8 mouse cellular contexts compared by ENCODE assay signal in genomic region chr3:36330656-36331055, GRCm38 (mm10).
DNase-seq lines count a peak whose midpoint lies in the region; ATAC-seq and TF ChIP-seq lines count a peak whose summit lies in the region.

No protein-coding gene starts in this region.

- no peak overlapping the region for H3K4me2 ChIP-seq in forebrain, embryonic 13.5 days
- H3K4me2 ChIP-seq in lung, postnatal 0 days (replicated peaks; ENCODE audit: low read depth, low read length): no peak overlapping the region

- H3K36me3 ChIP-seq in forebrain, embryonic 10.5 days (replicated peaks): no peaks in the 10 kb centered on the region
- H3K36me3 ChIP-seq in forebrain, embryonic 13.5 days (ENCODE audit: poor library complexity, severe bottlenecking): no peaks in the 10 kb centered on the region
- H3K36me3 ChIP-seq in lung, postnatal 0 days (ENCODE audit: insufficient read depth, low read length): no peaks in the 10 kb centered on the region

- 25% methylated on average over 9 of the region's 9 CpGs for WGBS in forebrain, embryonic 10.5 days
- 24% methylated on average over 9 of the region's 9 CpGs for WGBS in forebrain, embryonic 13.5 days
- 28% methylated on average over 9 of the region's 9 CpGs for WGBS in lung, postnatal 0 days

- no peak; the same call in 1 of the 2 replicates for ATAC-seq in forebrain, embryonic 13.5 days
- ATAC-seq in lung, postnatal 0 days: no peak

- no peaks in the 10 kb centered on the region for H3K27me3 ChIP-seq in forebrain, embryonic 10.5 days (ENCODE audit: poor library complexity, severe bottlenecking)
- H3K27me3 ChIP-seq in forebrain, embryonic 13.5 days: no peaks in the 10 kb centered on the region
- H3K27me3 ChIP-seq in lung, postnatal 0 days (replicated peaks; ENCODE audit: insufficient read depth, low read length): no peaks in the 10 kb centered on the region

- H3K27ac ChIP-seq in forebrain, embryonic 10.5 days: no peak overlapping the region
- H3K27ac ChIP-seq in forebrain, embryonic 13.5 days: no peak overlapping the region
- H3K27ac ChIP-seq in lung, postnatal 0 days (ENCODE audit: low read length): no peak overlapping the region

- H3K4me3 ChIP-seq in forebrain, embryonic 10.5 days: no peak overlapping the region
- no peak overlapping the region for H3K4me3 ChIP-seq in forebrain, embryonic 13.5 days
- no peak overlapping the region for H3K4me3 ChIP-seq in lung, postnatal 0 days (ENCODE audit: low read depth, low read length)

- H3K9ac ChIP-seq in forebrain, embryonic 13.5 days: no peak overlapping the region
- no peak overlapping the region for H3K9ac ChIP-seq in lung, postnatal 0 days (replicated peaks; ENCODE audit: low read depth)

- no peak for TF ChIP-seq EP300 in lung, postnatal 0 days (IDR thresholded peaks at IDR 0.05)

- peak; percentile 56 for DNase-seq in forebrain, embryonic 10.5 days (ENCODE audit: extremely low spot score, low spot score)
- DNase-seq in ovary, postnatal 36 days (ENCODE audit: low spot score): peak; percentile 32
- DNase-seq in ovary, postnatal 10 days (ENCODE audit: low spot score): no peak
- peak; percentile 1 for DNase-seq in c-Kit-negative CD71-positive TER-119-positive erythroid progenitor cells, embryonic 14.5 days (ENCODE audit: low read depth, low spot score)
- DNase-seq in gastrocnemius, postnatal 25 days: peak; percentile 10
- DNase-seq in lung, postnatal 0 days (ENCODE audit: low spot score): peak; percentile 29
- no peak for DNase-seq in layer of hippocampus, adult 9-11 months

- TF ChIP-seq CTCF in lung, postnatal 0 days (IDR thresholded peaks at IDR 0.05): peak; percentile 73

- no peaks in the 10 kb centered on the region for H3K4me1 ChIP-seq in forebrain, embryonic 10.5 days
- H3K4me1 ChIP-seq in forebrain, embryonic 13.5 days: no peaks in the 10 kb centered on the region
- H3K4me1 ChIP-seq in lung, postnatal 0 days (ENCODE audit: insufficient read depth, low read depth, low read length): no peaks in the 10 kb centered on the region

- no peaks in the 10 kb centered on the region for H3K9me3 ChIP-seq in forebrain, embryonic 10.5 days
- no peaks in the 10 kb centered on the region for H3K9me3 ChIP-seq in forebrain, embryonic 13.5 days (replicated peaks)
- no peaks in the 10 kb centered on the region for H3K9me3 ChIP-seq in lung, postnatal 0 days (ENCODE audit: low read length)

Comparison
In these comparisons a context has a peak if more than half of its experiments do, and no peak if none do; other contexts are left out.
1. DNase-seq: peak in forebrain, embryonic 10.5 days (single experiment), ovary, postnatal 36 days (single experiment), c-Kit-negative CD71-positive TER-119-positive erythroid progenitor cells, embryonic 14.5 days (single experiment), gastrocnemius, postnatal 25 days (single experiment) and lung, postnatal 0 days (single experiment); none in ovary, postnatal 10 days (single experiment) and layer of hippocampus, adult 9-11 months (single experiment).